Mouse (Mus musculus) bone marrow macrophage, adult 2 months (primary cell): ENCODE results near the gene Cys1. TPM values are rescaled to one million over a fixed set of nuclear protein-coding genes. Genes with fewer than 3 reads are reported as not detected.
"Not testable (repeated sequence)": the region's sequence is repeated elsewhere in the genome, so short reads cannot be mapped to it uniquely, and the experiment has no call there.

Experiments
- H3K27ac ChIP-seq: 2 replicates; pipeline ENCODE4 v1.5.1; 2012; ENCODE audit warnings: low read depth, low read length; ENCODE audit not compliant: insufficient read depth
- H3K4me1 ChIP-seq: 2 replicates; pipeline ENCODE4 v1.6.1; 2012; ENCODE audit warnings: low read length; ENCODE audit not compliant: control insufficient read depth, insufficient read depth
- H3K4me3 ChIP-seq: 2 replicates; pipeline ENCODE4 v1.5.1; 2012; ENCODE audit warnings: mild to moderate bottlenecking, low read length, moderate library complexity; ENCODE audit not compliant: insufficient read depth
- CTCF ChIP-seq: IDR thresholded peaks from 2 replicates; pipeline ENCODE4 v1.5.1; 2012; ENCODE audit warnings: low read depth, mild to moderate bottlenecking, low read length, moderate library complexity
- POLR2A ChIP-seq: IDR thresholded peaks from 2 replicates; pipeline ENCODE4 v1.6.1; 2012; ENCODE audit warnings: mild to moderate bottlenecking, low read depth, low read length, borderline replicate concordance
- polyA plus RNA-seq: library from polyadenylated mRNA; stranded (reverse); fragments of >200 nt; gene quantifications from 2 replicates; pipeline ENCODE4 v1.2.4, GENCODE M21; 2012; ENCODE audit not compliant: missing spikeins, insufficient read depth, insufficient read length

Gene Cys1
- polyA plus RNA-seq, 1 experiment, result not detected

DNA sequence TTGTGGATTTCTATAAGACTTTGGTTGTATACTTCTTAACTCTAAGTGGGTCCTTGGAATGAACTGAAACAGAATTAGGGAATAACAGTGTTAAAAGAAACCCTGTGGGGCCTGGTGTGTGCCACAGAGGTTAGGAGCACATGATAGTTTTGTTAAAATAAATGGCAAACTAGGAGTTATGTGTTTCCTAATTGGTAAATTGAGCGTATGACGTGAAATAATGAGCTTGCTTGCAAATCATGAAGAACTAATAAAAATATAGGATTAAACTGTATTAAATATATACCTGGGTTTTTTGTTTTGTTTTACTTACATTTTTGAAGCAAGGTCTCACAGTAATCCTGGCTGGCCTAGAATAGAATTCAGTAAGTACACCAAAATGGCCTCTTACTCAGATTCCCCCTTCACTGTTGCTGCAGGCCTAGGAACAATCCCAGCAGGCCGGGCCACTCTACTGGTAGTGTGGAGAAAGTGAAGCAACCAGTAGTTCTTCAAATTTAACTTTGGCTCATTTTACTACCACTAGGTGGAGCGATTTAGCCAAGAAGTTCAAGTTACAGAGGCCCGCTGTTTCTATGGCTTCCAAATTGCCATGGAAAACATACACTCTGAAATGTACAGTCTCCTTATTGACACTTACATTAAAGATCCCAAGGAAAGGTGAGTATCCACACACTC, 28.4 kb upstream of the Cys1 start:
- peaks cover 11% of the 10 kb centered on the region for H3K4me1 ChIP-seq
- H3K27ac ChIP-seq, result no peak overlapping the region
- H3K4me3 ChIP-seq, result no peak overlapping the region
- TF ChIP-seq POLR2A (no peak), CTCF (no peak)

DNA sequence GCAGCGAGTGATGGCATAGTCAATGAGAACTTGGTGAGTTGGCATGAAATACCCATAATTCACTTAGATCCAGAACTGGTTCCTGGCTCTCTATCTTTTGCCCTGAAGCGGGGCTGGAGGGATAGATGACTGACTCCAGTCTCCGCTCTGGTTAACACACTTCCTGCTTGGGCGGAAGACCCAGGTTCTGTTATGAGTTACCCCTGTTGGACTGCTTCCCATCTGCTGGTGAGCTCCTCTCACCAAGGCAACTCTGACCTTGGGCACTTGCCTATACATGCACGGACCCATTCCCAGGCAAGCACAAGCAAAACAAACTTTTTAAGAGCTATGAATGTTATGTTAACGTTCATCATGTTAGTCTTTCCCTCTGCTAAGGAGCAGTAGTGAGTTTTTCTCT, 27.8 kb upstream of the Cys1 start:
- TF ChIP-seq CTCF, result no peak
- no peak for TF ChIP-seq POLR2A
- peaks cover 11% of the 10 kb centered on the region for H3K4me1 ChIP-seq
- H3K27ac ChIP-seq, result no peak overlapping the region
- H3K4me3 ChIP-seq, result peak overlapping the region; percentile 70

DNA sequence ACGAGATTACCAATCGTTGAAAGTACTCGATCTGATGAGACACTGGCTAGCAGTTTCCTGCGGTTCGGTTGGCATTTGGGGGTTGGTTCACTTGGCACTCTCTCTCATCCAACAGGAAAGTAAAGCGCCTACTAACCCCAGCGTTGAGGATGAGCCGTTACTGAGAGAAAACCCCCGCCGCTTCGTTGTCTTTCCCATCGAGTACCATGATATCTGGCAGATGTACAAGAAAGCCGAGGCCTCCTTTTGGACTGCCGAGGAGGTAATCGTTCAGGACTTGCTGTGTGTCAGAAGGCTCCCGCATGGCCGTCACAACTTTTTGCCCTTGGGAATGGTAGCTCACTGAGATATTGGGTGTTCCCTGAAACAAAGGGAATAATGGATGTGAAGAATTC, 27.2 kb upstream of the Cys1 start:
- 0 out of 2 replicates have a peak, but pooled peaks have one; percentile 5 for TF ChIP-seq CTCF
- no peak for TF ChIP-seq POLR2A
- Histone ChIP-seq H3K27ac (no peak overlapping the region), H3K4me3 (peak overlapping the region; percentile 70), H3K4me1 (peaks cover 11% of the 10 kb centered on the region)

DNA sequence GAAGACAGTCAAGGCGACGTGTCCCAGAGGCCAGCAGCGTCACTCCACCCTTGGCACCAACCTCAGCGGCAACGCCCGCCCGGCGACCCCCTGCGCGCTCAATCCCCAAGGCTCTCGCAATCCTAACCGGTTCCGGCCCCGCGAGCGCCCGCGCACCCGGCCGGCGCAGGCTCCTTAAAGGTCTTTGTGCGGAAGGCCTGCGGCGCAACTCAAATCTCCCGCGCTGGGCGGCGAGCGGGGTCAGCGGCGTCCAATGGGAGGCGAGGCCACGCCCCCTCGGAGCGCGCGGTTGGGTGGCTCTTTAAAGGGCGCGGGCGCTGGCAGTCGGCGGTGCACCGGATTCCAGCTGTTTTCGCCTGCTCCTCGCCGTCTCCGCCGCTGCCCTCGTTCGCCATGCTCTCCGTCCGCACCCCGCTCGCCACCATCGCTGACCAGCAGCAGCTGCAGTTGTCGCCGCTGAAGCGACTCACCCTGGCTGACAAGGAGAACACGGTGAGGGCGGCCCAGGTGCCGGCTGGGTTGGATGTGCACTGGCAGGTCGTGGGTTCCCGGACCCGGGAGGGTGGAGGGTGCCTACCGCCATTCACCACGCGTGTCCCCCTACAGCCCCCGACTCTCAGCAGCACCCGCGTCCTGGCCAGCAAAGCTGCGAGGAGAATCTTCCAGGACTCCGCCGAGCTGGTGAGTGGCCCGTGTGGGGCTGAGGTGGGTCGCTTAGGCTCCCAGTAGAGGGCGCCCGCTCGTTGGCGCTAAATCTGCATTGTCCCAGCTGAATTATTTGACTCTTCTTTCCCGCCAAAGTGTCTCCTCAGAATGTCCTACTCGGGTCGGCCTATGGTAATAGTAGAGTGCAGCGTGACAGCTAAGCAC, 26.6 kb upstream of the Cys1 start, which contains the start of gene Rrm2:
TSS of gene Rrm2 (plus strand) at position 288 of the 870 bp plus-strand sequence.
- Histone ChIP-seq H3K4me1 (peaks cover 11% of the 10 kb centered on the region), H3K4me3 (peak within 1 kb of the TSS; percentile 70), H3K27ac (no peak within 1 kb of the TSS)
- peak; percentile 94 for TF ChIP-seq CTCF
- no peak for TF ChIP-seq POLR2A

DNA sequence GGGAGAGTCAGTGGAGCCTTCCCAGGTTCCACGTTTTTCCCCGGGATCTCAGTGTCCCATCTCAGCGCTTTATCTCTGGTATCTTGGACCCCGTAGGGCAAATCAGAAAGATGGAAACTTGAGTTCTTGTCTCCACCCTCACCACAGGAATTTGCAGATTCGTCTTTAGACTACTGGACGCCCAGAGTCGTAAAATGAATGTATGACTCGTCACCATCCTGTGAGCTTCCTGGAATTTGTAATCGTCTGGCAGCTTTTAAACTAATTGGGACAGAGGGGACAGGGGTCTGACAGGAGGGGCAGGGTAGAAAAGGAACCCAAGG, 25.8 kb upstream of the Cys1 start:
- Histone ChIP-seq H3K27ac (no peak overlapping the region), H3K4me3 (peak overlapping the region; percentile 70), H3K4me1 (peaks cover 11% of the 10 kb centered on the region)
- no peak for TF ChIP-seq CTCF

DNA sequence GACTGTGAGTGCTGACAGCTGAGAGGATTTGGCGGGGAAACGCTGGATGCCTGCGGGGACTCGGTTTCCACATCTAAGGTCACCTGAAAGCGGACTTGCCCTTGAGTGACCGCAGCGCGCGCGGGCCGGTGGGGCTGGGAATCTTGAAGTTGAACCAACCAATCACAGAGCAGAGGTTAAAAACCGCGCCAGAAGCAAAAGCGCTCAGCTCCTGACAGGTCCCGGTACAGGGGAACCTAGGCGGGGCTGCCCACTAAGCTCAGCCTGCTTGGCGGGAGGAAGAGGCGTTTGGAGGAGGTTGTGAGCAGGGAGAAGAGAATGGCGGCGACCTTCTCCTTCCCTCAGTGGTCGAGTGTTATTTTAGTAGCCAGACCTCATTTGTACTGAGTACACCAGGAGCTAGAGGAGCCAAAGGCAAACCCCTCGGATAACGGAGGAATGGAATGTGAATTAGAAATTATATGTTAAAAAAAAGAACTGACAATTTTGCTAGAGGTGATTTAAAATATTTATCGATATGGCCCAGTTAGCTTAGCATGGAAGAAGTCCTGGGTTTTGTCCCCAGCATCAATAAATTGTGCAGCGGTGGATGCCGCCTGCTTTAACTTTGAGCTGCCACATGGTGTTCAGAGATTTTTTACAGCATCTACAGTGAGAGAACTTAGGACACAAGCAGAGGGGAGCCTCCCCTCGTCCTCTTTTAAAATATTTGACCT, 25.3 kb upstream of the Cys1 start:
- H3K4me1 ChIP-seq, result peaks cover 11% of the 10 kb centered on the region
- TF ChIP-seq POLR2A, result no peak
- no peak for TF ChIP-seq CTCF

DNA sequence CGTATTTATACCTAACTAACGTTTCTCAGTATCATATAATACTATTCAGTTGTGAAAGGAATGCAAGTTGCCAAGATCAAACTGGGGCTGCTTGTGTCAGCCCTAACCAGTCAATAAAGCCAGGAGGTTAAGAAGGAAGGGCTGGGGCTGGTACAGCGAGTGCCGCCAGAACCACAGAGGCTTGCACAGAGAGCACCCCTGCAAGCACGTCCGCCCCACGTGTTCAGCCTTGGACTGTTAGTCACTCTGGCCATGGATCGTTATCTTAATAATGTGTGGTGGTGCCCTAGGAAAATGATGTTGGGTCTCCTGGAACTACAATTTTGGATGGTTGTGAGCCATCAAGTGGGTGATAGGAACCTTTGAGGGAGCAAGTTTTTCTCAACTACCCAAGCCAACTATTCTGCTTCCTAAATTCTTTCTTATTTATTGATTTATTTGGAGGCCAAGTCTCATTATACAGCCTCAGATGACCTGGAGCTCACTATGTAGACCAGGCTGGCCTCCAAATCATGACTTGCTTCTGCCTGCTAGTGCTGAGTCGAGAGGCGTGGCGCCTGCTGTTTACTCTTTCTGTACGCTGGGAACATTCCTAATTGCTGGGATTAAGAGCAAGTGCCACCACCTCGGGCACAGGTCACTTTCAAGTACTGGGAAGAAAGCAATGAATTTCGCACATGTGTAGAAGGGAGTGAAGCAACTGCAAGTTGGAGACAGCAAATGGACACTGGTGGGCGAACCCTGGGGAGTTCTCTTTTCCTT, 24.1 kb upstream of the Cys1 start:
- Histone ChIP-seq H3K4me3 (no peak overlapping the region), H3K4me1 (peaks cover 11% of the 10 kb centered on the region), H3K27ac (no peak overlapping the region)
- TF ChIP-seq CTCF (no peak), POLR2A (no peak)

More for the DNA sequence above, 25.3 kb upstream of the Cys1 start:
- no peak overlapping the region for H3K27ac ChIP-seq
- H3K4me3 ChIP-seq, result peak overlapping the region; percentile 70

DNA sequence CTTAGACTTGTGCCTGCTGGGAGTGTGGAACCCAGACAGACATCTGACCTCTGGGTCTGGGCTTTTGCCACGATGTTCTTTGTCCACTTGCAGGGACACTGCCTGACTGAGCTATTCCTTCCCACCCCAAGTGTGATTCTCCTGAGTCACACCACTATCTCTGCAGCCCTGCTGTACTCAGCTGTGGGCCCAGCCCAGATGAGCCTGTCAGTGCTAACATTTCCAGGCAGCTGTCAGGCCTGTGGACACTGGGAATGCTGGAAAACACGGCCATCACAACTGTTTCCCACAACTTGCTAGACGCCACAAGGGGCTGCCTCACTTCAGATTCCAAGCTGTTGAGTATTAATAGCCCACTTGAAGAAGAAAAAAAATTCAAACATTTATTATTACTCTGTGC, 21.4 kb upstream of the Cys1 start:
- H3K4me3 ChIP-seq, result no peak overlapping the region
- H3K4me1 ChIP-seq, result no peaks in the 10 kb centered on the region
- TF ChIP-seq POLR2A (no peak), CTCF (no peak)
- no peak overlapping the region for H3K27ac ChIP-seq

DNA sequence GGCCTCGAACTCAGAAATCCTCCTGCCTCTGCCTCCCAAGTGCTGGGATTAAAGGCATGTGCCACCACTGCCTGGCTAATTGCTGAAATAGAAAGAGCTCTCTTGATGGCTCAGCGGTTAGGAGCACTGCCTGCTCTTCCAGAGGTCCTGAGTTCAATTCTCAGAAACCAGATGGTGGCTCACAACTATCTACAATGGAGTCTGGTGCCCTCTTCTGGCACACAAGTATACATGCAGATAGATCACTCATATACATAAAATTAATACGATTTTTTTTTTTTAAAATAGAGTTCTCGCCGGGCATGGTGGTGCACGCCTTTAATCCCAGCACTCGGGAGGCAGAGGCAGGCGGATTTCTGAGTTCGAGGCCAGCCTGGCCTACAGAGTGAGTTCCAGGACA, 20.0 kb upstream of the Cys1 start:
- H3K4me1 ChIP-seq, H3K4me3 ChIP-seq, H3K27ac ChIP-seq: not testable (repeated sequence)

DNA sequence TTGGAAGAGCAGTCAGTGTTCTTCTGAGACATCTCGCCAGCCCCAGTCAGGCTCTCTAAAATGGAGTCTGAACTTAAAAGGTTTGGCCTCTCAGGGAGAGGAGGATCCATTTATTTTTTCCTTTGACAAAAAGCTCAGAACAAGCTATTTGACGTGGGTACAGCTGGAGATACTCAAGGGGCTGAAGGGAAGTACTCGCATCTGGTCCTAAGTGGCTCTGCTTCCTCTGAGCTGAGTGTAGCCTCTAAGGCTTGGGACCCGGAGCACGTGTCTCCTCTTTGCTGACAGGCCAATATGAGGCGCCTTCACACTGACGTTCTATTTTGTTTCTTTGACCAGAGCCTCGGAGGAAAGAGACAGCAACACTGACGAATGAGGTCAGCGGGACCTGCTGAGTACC, 18.0 kb upstream of the Cys1 start:
- H3K4me1 ChIP-seq, result no peaks in the 10 kb centered on the region
- H3K4me3 ChIP-seq, result no peak overlapping the region
- no peak overlapping the region for H3K27ac ChIP-seq
- TF ChIP-seq POLR2A, result no peak
- TF ChIP-seq CTCF, result no peak
